In the genomic region with DNA sequence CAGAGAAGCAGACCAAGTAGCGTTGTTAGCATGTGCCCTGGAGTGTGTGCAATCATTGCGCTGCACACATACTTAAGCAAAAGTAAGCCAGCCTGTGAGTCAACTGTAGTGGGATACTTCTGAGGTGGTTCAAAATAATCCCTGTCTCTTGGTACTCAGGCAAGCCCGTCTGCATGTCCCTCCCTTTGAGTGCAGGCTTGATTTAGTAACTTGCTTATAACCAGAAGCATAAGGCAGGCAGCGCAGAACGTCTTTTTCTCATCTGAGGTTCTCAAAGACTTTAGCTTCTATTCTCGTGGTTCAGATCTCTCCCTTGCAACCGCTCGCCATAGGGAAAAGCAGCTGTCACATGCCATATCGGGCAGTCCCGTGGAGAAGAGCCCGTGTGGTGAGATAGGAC, we compare ENCODE assay signal across 30 mouse cellular contexts.
DNase-seq lines count a peak whose midpoint lies in the region; ATAC-seq and TF ChIP-seq lines count a peak whose summit lies in the region.
"Had no signal": no experiment of that assay in that cellular context is flagged by ENCODE, and none has a peak within 500 bp of the region (broad histone marks: within the 10 kb centered on the region; RNA-seq: fewer than 3 reads in every experiment).

No protein-coding gene starts in this region.

- no peak for TF ChIP-seq CTCF in heart, adult 2 months (IDR thresholded peaks at IDR 0.05)

- no peak for TF ChIP-seq EP300 in heart, adult 2 months (IDR thresholded peaks at IDR 0.05; ENCODE audit: insufficient read depth, low read depth, low read length)

- DNase-seq in embryonic facial prominence, embryonic 14.5 days (ENCODE audit: low spot score), result peak; percentile 3
- no peak for DNase-seq in embryonic facial prominence, embryonic 10.5 days (ENCODE audit: low spot score)
- peak; percentile 20 to 50 for DNase-seq in left cerebral cortex, postnatal 14 days (ENCODE audit: low spot score in 2 of 2)
- no peak for DNase-seq in left cerebral cortex, adult 9 months (ENCODE audit: low spot score in 2 of 2)
- DNase-seq in brain, adult 2 months (ENCODE audit: low read depth, low spot score), result peak; percentile 53
- DNase-seq in telencephalon, adult 2 months (ENCODE audit: low read depth, low spot score), result peak; percentile 29
- DNase-seq in heart, adult 2 months, result no peak
- DNase-seq: adrenal gland, adult 8-10 months; adrenal gland, postnatal 14 days; adrenal gland, postnatal 36 days; B cell, adult 2 months; cerebellum, adult 11 months; cerebellum, adult 18-20 months; cerebellum, adult 8-10 months; cerebellum, adult 9-11 months; cerebellum, postnatal 14 days; cerebellum, postnatal 36 days; embryo, embryonic 11 days had no signal

- intact Hi-C loops in left cerebral cortex, postnatal 14 days (cut with DNase I), result loop anchor here (10.0 kb wide), 1 partner anchor 139 kb away; no protein-coding TSS in a partner anchor
- intact Hi-C loops in heart, adult 2 months (cut with DNase I), result loop anchor here (10.0 kb wide), 1 partner anchor 151 kb away; no protein-coding TSS in a partner anchor

- H3K9me3 ChIP-seq in embryonic facial prominence, embryonic 14.5 days (ENCODE audit: control insufficient read depth, low read length), result no peaks in the 10 kb centered on the region
- H3K9me3 ChIP-seq in embryonic facial prominence, embryonic 10.5 days, result no peaks in the 10 kb centered on the region
- H3K9me3 ChIP-seq: embryonic facial prominence, embryonic 12.5 days; embryonic facial prominence, embryonic 15.5 days; forebrain, embryonic 10.5 days; forebrain, embryonic 12.5 days had no signal

- no peak overlapping the region for H3K9ac ChIP-seq in embryonic facial prominence, embryonic 14.5 days (ENCODE audit: low read depth, low read length)
- H3K9ac ChIP-seq in heart, adult 2 months (ENCODE audit: low read depth, low read length), result no peak overlapping the region
- H3K9ac ChIP-seq: embryonic facial prominence, embryonic 12.5 days; embryonic facial prominence, embryonic 15.5 days; forebrain, embryonic 12.5 days had no signal

- H3K4me1 ChIP-seq in embryonic facial prominence, embryonic 14.5 days (ENCODE audit: control insufficient read depth, insufficient read depth, low read length), result no peaks in the 10 kb centered on the region; the same call in 1 of the 2 replicates
- no peaks in the 10 kb centered on the region for H3K4me1 ChIP-seq in embryonic facial prominence, embryonic 10.5 days
- H3K4me1 ChIP-seq in heart, adult 2 months (ENCODE audit: control insufficient read depth, insufficient read depth, low read length), result no peaks in the 10 kb centered on the region
- H3K4me1 ChIP-seq: embryonic facial prominence, embryonic 12.5 days; forebrain, embryonic 10.5 days had no signal

- no peak for TF ChIP-seq POLR2A in heart, adult 2 months (IDR thresholded peaks at IDR 0.05; ENCODE audit: insufficient read depth, low read depth, low read length)

- no peak overlapping the region for H3K4me3 ChIP-seq in embryonic facial prominence, embryonic 14.5 days (ENCODE audit: low read depth, low read length)
- H3K4me3 ChIP-seq in embryonic facial prominence, embryonic 10.5 days, result no peak overlapping the region
- no peak overlapping the region for H3K4me3 ChIP-seq in heart, adult 2 months
- H3K4me3 ChIP-seq: embryonic facial prominence, embryonic 12.5 days; embryonic facial prominence, embryonic 15.5 days; erythroblast, embryonic 14.5 days; forebrain, embryonic 10.5 days; forebrain, embryonic 12.5 days had no signal

- H3K27ac ChIP-seq in embryonic facial prominence, embryonic 14.5 days (replicated peaks; ENCODE audit: low read depth, low read length), result no peak overlapping the region
- H3K27ac ChIP-seq in embryonic facial prominence, embryonic 10.5 days (replicated peaks), result no peak overlapping the region
- H3K27ac ChIP-seq in heart, adult 2 months, result no peak overlapping the region
- H3K27ac ChIP-seq: embryonic facial prominence, embryonic 12.5 days; embryonic facial prominence, embryonic 15.5 days; forebrain, embryonic 10.5 days; forebrain, embryonic 12.5 days had no signal

- WGBS in embryonic facial prominence, embryonic 14.5 days, result 78% methylated on average over 11 of the region's 11 CpGs
- 93% methylated on average over 11 of the region's 11 CpGs for WGBS in embryonic facial prominence, embryonic 10.5 days
- 81% methylated on average over 11 of the region's 11 CpGs for WGBS in heart, adult 2 months

- H3K79me2 ChIP-seq in heart, adult 2 months (replicated peaks; ENCODE audit: control insufficient read depth, insufficient read depth, low read length), result no peaks in the 10 kb centered on the region

- no peaks in the 10 kb centered on the region for H3K36me3 ChIP-seq in embryonic facial prominence, embryonic 14.5 days (ENCODE audit: control insufficient read depth, insufficient read depth, low read length)
- H3K36me3 ChIP-seq in embryonic facial prominence, embryonic 10.5 days (replicated peaks), result peaks cover 15% of the 10 kb centered on the region; the same call in 1 of the 2 replicates
- H3K36me3 ChIP-seq in heart, adult 2 months (ENCODE audit: control insufficient read depth, insufficient read depth, low read length), result no peaks in the 10 kb centered on the region
- H3K36me3 ChIP-seq: embryonic facial prominence, embryonic 12.5 days; embryonic facial prominence, embryonic 15.5 days; forebrain, embryonic 12.5 days; G1E had no signal

- H3K4me2 ChIP-seq in embryonic facial prominence, embryonic 14.5 days (ENCODE audit: low read depth, low read length), result no peak overlapping the region
- H3K4me2 ChIP-seq: embryonic facial prominence, embryonic 12.5 days; embryonic facial prominence, embryonic 15.5 days; forebrain, embryonic 12.5 days had no signal

- H3K27me3 ChIP-seq in embryonic facial prominence, embryonic 14.5 days (replicated peaks; ENCODE audit: control insufficient read depth, insufficient read depth, low read length), result no peaks in the 10 kb centered on the region
- H3K27me3 ChIP-seq in embryonic facial prominence, embryonic 10.5 days (replicated peaks; ENCODE audit: low read depth, poor library complexity, severe bottlenecking), result no peaks in the 10 kb centered on the region
- H3K27me3 ChIP-seq in heart, adult 2 months (ENCODE audit: control insufficient read depth, insufficient read depth, low read length), result no peaks in the 10 kb centered on the region
- H3K27me3 ChIP-seq: CH12.LX; embryonic facial prominence, embryonic 12.5 days; embryonic facial prominence, embryonic 15.5 days; forebrain, embryonic 12.5 days had no signal

- no peak for ATAC-seq in embryonic facial prominence, embryonic 14.5 days (ENCODE audit: low read depth)
- ATAC-seq: activated CD4-positive, CD25-positive, alpha-beta regulatory T cell, adult 4 months; CD4-positive, CD25-positive, alpha-beta regulatory T cell, adult 4 months; forebrain, embryonic 14.5 days; forebrain, embryonic 16.5 days; Patski had no signal

Comparison
In these comparisons a context has a peak if more than half of its experiments do, and no peak if none do; other contexts are left out.
1. DNase-seq: peak in embryonic facial prominence, embryonic 14.5 days (single experiment), left cerebral cortex, postnatal 14 days (2 of 2), brain, adult 2 months (single experiment) and telencephalon, adult 2 months (single experiment); none in embryonic facial prominence, embryonic 10.5 days (single experiment), left cerebral cortex, adult 9 months (0 of 2) and heart, adult 2 months (0 of 2).